Mouse (Mus musculus): Measurements from ENCODE around the gene Enthd1. TPM values are rescaled to one million over a fixed set of nuclear protein-coding genes. Genes with fewer than 3 reads are reported as not detected.

The Enthd1 gene
- polyA plus RNA-seq, 1 experiment: not detected

- Histone ChIP-seq H3ac (ENCODE audit: control insufficient read depth, insufficient read length) (no peak overlapping the region), H3K4me3 (no peak overlapping the region), H3K36me3 (ENCODE audit: control insufficient read depth, insufficient read depth) (no peaks in the 10 kb centered on the region), H3K4me2 (ENCODE audit: low read depth) (no peak overlapping the region), H3K79me2 (ENCODE audit: control insufficient read depth, insufficient read depth) (no peaks in the 10 kb centered on the region), H3K27me3 (ENCODE audit: control insufficient read depth, insufficient read depth, insufficient read length) (no peaks in the 10 kb centered on the region)
- TF ChIP-seq REST (IDR thresholded peaks at IDR 0.05; ENCODE audit: insufficient read depth, insufficient read length) (no peak), POLR2A (IDR thresholded peaks at IDR 0.05; ENCODE audit: insufficient read length, low read depth) (no peak), TCF3 (IDR thresholded peaks at IDR 0.05; ENCODE audit: insufficient read length, low read depth) (no peak), USF1 (IDR thresholded peaks at IDR 0.05; ENCODE audit: low read depth) (no peak), E2F4 (IDR thresholded peaks at IDR 0.05; ENCODE audit: insufficient read depth) (no peak), MYOD1 (IDR thresholded peaks at IDR 0.05; ENCODE audit: control insufficient read depth in 1 of 3, insufficient read length in 2 of 3, low read depth in 2 of 3) (no peak), CEBPB (IDR thresholded peaks at IDR 0.05; ENCODE audit: insufficient read depth, poor library complexity, severe bottlenecking) (no peak), MYOG (IDR thresholded peaks at IDR 0.05; ENCODE audit: control insufficient read depth in 1 of 3, insufficient read depth in 1 of 3, insufficient read length in 2 of 3, low read depth in 2 of 3) (no peak), SRF (IDR thresholded peaks at IDR 0.05; ENCODE audit: control insufficient read depth, insufficient read length, low read depth) (no peak), POLR2AphosphoS2 (IDR thresholded peaks at IDR 0.05; ENCODE audit: insufficient read length, low read depth) (no peak), MAX (IDR thresholded peaks at IDR 0.05; ENCODE audit: low read depth) (no peak), TCF12 (IDR thresholded peaks at IDR 0.05; ENCODE audit: insufficient read depth, poor library complexity, severe bottlenecking) (no peak)
Observed at GRCm38 (mm10) chr15:80556021-80556420, 8.9 kb downstream of the Enthd1 start.

- Histone ChIP-seq H3K36me3 (ENCODE audit: control insufficient read depth, insufficient read depth) (no peaks in the 10 kb centered on the region), H3K4me3 (no peak overlapping the region), H3K79me2 (ENCODE audit: control insufficient read depth, insufficient read depth) (no peaks in the 10 kb centered on the region), H3ac (ENCODE audit: control insufficient read depth, insufficient read length) (no peak overlapping the region), H3K27me3 (ENCODE audit: control insufficient read depth, insufficient read depth, insufficient read length) (peaks cover 5% of the 10 kb centered on the region), H3K4me2 (ENCODE audit: low read depth) (no peak overlapping the region)
- TF ChIP-seq MYOD1 (IDR thresholded peaks at IDR 0.05; ENCODE audit: control insufficient read depth in 1 of 3, insufficient read length in 2 of 3, low read depth in 2 of 3) (no peak), USF1 (IDR thresholded peaks at IDR 0.05; ENCODE audit: low read depth) (no peak), TCF3 (IDR thresholded peaks at IDR 0.05; ENCODE audit: insufficient read length, low read depth) (no peak), POLR2AphosphoS2 (IDR thresholded peaks at IDR 0.05; ENCODE audit: insufficient read length, low read depth) (no peak), CEBPB (IDR thresholded peaks at IDR 0.05; ENCODE audit: insufficient read depth, poor library complexity, severe bottlenecking) (no peak), REST (IDR thresholded peaks at IDR 0.05; ENCODE audit: insufficient read depth, insufficient read length) (no peak), TCF12 (IDR thresholded peaks at IDR 0.05; ENCODE audit: insufficient read depth, poor library complexity, severe bottlenecking) (no peak), SRF (IDR thresholded peaks at IDR 0.05; ENCODE audit: control insufficient read depth, insufficient read length, low read depth) (no peak), E2F4 (IDR thresholded peaks at IDR 0.05; ENCODE audit: insufficient read depth) (no peak), MAX (IDR thresholded peaks at IDR 0.05; ENCODE audit: low read depth) (no peak), POLR2A (IDR thresholded peaks at IDR 0.05; ENCODE audit: insufficient read length, low read depth) (no peak), MYOG (IDR thresholded peaks at IDR 0.05; ENCODE audit: control insufficient read depth in 1 of 3, insufficient read depth in 1 of 3, insufficient read length in 2 of 3, low read depth in 2 of 3) (no peak)
Observed at GRCm38 (mm10) chr15:80554860-80555822, 9.8 kb downstream of the Enthd1 start.

- no peak for TF ChIP-seq TCF12 (IDR thresholded peaks at IDR 0.05; ENCODE audit: insufficient read depth, poor library complexity, severe bottlenecking)
- TF ChIP-seq E2F4 (IDR thresholded peaks at IDR 0.05; ENCODE audit: insufficient read depth): no peak
- no peak for TF ChIP-seq MYOG (IDR thresholded peaks at IDR 0.05; ENCODE audit: control insufficient read depth in 1 of 3, insufficient read depth in 1 of 3, insufficient read length in 2 of 3, low read depth in 2 of 3)
- TF ChIP-seq CEBPB (IDR thresholded peaks at IDR 0.05; ENCODE audit: insufficient read depth, poor library complexity, severe bottlenecking): no peak
- TF ChIP-seq MAX (IDR thresholded peaks at IDR 0.05; ENCODE audit: low read depth): no peak
- no peak for TF ChIP-seq MYOD1 (IDR thresholded peaks at IDR 0.05; ENCODE audit: control insufficient read depth in 1 of 3, insufficient read length in 2 of 3, low read depth in 2 of 3)
- TF ChIP-seq POLR2A (IDR thresholded peaks at IDR 0.05; ENCODE audit: insufficient read length, low read depth): no peak
- TF ChIP-seq SRF (IDR thresholded peaks at IDR 0.05; ENCODE audit: control insufficient read depth, insufficient read length, low read depth): no peak
- TF ChIP-seq POLR2AphosphoS2 (IDR thresholded peaks at IDR 0.05; ENCODE audit: insufficient read length, low read depth): no peak
- TF ChIP-seq TCF3 (IDR thresholded peaks at IDR 0.05; ENCODE audit: insufficient read length, low read depth): no peak
- H3ac ChIP-seq (ENCODE audit: control insufficient read depth, insufficient read length): no peak overlapping the region
- no peak overlapping the region for H3K4me3 ChIP-seq
- H3K79me2 ChIP-seq (ENCODE audit: control insufficient read depth, insufficient read depth): no peaks in the 10 kb centered on the region
- H3K36me3 ChIP-seq (ENCODE audit: control insufficient read depth, insufficient read depth): no peaks in the 10 kb centered on the region
- peaks cover 21% of the 10 kb centered on the region for H3K27me3 ChIP-seq (ENCODE audit: control insufficient read depth, insufficient read depth, insufficient read length)
- no peak overlapping the region for H3K4me2 ChIP-seq (ENCODE audit: low read depth)
Observed at GRCm38 (mm10) chr15:80545430-80545829, 19.5 kb downstream of the Enthd1 start.

- Histone ChIP-seq H3ac (ENCODE audit: control insufficient read depth, insufficient read length) (no peak overlapping the region), H3K27me3 (ENCODE audit: control insufficient read depth, insufficient read depth, insufficient read length) (peaks cover 20% of the 10 kb centered on the region), H3K79me2 (ENCODE audit: control insufficient read depth, insufficient read depth) (no peaks in the 10 kb centered on the region), H3K36me3 (ENCODE audit: control insufficient read depth, insufficient read depth) (no peaks in the 10 kb centered on the region), H3K4me3 (no peak overlapping the region), H3K4me2 (ENCODE audit: low read depth) (no peak overlapping the region)
- TF ChIP-seq TCF12 (IDR thresholded peaks at IDR 0.05; ENCODE audit: insufficient read depth, poor library complexity, severe bottlenecking) (no peak), CEBPB (IDR thresholded peaks at IDR 0.05; ENCODE audit: insufficient read depth, poor library complexity, severe bottlenecking) (no peak), MYOG (IDR thresholded peaks at IDR 0.05; ENCODE audit: control insufficient read depth in 1 of 3, insufficient read depth in 1 of 3, insufficient read length in 2 of 3, low read depth in 2 of 3) (no peak), POLR2A (IDR thresholded peaks at IDR 0.05; ENCODE audit: insufficient read length, low read depth) (no peak), TCF3 (IDR thresholded peaks at IDR 0.05; ENCODE audit: insufficient read length, low read depth) (no peak), E2F4 (IDR thresholded peaks at IDR 0.05; ENCODE audit: insufficient read depth) (no peak), MAX (IDR thresholded peaks at IDR 0.05; ENCODE audit: low read depth) (no peak), POLR2AphosphoS2 (IDR thresholded peaks at IDR 0.05; ENCODE audit: insufficient read length, low read depth) (no peak)
Observed at GRCm38 (mm10) chr15:80544115-80544514, 20.8 kb downstream of the Enthd1 start.
